Mouse (Mus musculus) gastrocnemius, postnatal 4 days (tissue): ENCODE measurements around the gene Fam189a2. TPM values are rescaled to one million over a fixed set of nuclear protein-coding genes. Genes with fewer than 3 reads are reported as not detected.

Source experiments
- DNase-seq, 2 experiments: peaks; one replicate each; pipeline ENCODE4 v3.0.0; 2021 to 2022; ENCODE audit warnings: low spot score in 2 of 2, mixed read lengths in 2 of 2
- total RNA-seq, 2 experiments: library from RNA; stranded (reverse); gene quantifications; 2 replicates each; pipeline ENCODE4 v1.2.3; 2021

Fam189a2 gene
- total RNA-seq, 2 experiments from 2014 or later, result 47.0 to 50.3 TPM

DNA sequence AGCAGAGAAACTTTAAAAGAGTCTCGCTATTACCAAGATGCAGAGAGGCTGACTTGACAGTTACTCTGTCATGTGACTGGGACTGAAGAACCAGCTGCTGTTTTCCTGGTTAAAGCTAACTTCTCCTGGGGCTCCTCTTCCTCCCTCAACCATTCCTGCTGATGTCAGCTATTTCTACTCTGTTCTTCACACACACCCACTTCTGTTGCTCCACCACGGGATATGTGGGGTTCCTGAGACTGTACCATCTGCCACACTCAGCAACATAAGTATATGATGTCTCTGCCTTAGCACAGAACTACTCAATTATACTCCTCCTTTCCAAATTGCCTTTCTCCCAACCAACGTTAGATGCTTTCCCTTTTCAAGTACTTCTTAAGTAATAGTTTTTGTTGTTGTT is 50.2 kb downstream of the Fam189a2 start:
- DNase-seq, result no peak

- DNase-seq, result no peak
These were observed 52.8 kb downstream of the Fam189a2 start for GRCm38 (mm10) chr19:23977901-23978443.

DNA sequence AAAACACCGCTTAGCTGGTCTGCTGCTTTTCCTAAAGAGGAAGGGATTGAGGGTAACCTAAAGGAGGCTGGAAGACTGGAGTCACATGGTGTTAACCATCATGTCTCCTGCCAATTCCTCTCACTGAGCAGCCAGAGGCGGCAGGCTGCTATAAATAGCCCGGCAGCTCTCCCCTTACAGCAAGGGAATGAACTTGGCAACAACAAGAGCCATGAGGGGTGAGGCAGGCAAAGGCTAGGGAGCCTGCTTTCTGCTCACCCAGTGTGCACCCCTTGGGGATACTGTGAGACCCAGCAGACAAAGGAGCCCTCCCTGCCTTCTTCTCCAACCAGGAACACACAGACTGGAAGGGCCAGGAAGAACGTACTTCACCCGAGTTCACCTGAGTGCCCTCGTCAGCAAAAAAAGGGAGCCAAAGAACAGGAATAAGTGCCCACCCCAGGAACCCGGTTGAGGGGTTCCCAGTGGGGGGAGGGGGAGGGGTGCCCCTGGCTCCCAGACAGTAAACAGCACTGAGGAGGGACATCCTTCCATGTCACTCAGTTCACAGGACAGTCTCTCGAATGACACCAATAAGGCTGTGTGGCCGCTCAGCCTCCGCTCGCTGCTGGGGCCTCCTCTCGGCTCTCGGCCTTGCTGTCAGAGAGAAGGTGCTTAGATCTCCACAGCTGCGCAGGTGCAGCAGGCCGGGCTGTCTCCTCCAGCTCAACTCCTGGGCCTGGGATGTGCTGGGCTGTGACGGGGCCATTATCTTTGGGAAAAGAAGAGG is 57.8 kb downstream of the Fam189a2 start:
- DNase-seq, result peak in 1 of 2 experiments; percentile 52

- DNase-seq, result no peak
These were observed 59.4 kb downstream of the Fam189a2 start for GRCm38 (mm10) chr19:23971391-23971790.

- DNase-seq, result no peak
These were observed 60.4 kb downstream of the Fam189a2 start for GRCm38 (mm10) chr19:23970374-23970773.

- no peak for DNase-seq
These were observed 62.0 kb downstream of the Fam189a2 start for GRCm38 (mm10) chr19:23968862-23969225.

- no peak for DNase-seq
These were observed 62.5 kb downstream of the Fam189a2 start for GRCm38 (mm10) chr19:23968125-23968861.

- peak in 1 of 2 experiments; percentile 56 for DNase-seq
These were observed 63.7 kb downstream of the Fam189a2 start for GRCm38 (mm10) chr19:23967156-23967555.

- DNase-seq, result no peak
These were observed 64.4 kb downstream of the Fam189a2 start for GRCm38 (mm10) chr19:23966376-23966775.

DNA sequence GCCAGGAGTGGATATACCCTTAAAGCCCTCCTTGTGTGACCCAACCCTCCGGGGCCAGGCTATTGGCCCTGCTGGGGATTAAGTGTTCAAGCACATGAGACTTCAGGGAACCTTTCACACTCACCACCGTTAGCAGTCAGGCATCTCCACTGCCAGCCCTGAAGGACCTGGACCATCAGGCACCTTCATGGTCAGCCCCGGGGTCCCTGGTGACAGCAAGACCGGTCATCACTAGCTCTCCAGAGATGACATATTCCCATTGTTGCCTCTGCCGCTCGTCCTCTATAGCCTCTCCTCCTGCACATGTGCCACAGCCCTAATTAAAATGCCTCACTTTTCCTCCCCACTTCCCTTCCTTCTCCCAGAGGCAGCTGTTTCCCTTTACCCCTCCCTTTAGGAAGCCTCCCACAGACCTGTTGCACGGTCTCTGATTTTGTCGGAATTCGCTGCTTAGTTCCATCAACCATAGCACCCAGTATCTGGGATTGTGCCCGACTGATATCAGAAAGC is 66.4 kb downstream of the Fam189a2 start:
- no peak for DNase-seq

DNA sequence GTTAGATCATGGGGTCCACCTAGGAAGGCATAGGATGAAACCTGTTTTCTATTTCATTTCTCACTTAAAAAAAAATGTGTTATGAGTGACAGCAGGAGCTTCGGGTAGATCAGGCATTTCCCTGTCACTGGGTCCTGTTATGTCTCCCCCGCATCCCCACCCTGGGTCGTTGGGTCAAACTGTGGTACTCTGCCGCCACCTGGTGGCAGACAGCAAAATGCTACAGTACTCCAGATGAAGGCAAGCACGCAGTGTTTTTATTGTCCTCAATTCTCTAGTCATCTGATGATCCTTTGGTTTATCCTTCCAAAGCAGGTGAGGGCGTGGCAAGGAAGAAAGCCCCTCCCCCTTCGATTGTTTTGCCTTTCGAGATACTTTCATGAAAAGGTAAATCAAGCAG is 69.3 kb downstream of the Fam189a2 start:
- DNase-seq, result peak; percentile 61 to 68

DNA sequence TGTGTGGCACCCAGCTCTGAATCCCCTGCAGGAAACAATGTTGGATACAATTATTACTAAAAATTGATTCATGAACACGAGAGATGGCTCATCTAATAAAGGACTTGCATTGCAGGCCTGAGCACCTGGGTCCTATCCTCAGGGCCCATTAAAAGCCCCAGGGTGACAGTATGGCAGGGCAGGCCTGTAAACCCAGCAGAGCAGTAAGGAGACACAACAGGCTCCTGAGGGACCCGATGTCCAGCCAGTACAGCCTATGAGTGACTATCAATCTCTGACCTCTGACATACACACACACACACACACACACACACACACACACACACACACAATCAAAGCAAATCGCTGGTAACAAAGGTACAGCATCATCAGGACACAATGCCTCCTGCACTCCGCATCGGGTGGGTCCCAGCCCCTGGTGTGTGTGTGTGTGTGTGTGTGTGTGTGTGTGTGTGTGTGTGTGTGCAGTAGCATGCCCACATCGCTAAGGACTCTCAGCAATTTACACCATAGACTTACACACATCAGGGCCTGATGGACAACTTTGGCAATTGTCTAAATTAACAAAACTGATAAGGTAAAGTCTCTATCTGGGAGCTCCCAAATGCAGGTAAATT is 69.9 kb downstream of the Fam189a2 start:
- no peak for DNase-seq

DNA sequence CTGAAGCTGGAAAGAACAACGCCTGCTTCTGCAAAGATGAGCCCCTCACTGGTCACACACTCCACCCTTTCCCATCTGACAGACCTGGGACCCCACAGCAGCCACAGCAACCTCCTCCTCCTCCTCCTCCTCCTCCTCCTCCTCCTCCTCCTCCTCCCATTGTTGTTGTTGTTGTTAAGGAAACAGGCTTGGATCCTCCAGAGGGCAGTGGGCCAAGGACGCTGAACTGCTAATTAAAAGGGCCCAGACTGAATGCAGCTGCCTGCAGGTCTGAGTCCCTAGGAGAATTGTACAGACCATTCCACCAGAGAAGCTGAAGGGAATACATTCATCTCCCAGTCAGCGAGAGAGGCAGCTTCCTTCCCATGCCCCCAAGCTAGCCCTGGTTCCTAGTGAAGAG is 70.5 kb downstream of the Fam189a2 start:
- DNase-seq, result peak in 1 of 2 experiments; percentile 41

- no peak for DNase-seq
These were observed 70.9 kb downstream of the Fam189a2 start for GRCm38 (mm10) chr19:23959870-23960269.

DNA sequence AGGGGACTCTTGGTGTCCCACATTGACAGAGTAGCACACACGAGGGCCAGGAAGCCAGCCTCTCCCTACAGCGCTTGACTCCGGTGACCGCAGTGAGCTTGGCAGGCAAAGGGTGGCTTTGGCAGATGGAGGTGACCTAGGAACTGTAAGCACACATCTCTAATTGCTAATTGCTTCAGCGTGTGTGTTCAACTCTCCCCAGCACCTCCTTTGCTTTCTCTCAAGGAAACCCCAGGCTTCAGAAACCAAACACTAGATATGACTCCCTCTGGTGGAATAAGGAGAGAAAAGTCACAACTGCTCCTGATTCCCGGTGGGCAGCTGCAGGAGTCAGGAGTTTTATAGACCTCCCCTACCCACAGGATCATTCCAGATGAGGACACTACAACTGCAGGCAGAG is 71.9 kb downstream of the Fam189a2 start:
- DNase-seq, result no peak

DNA sequence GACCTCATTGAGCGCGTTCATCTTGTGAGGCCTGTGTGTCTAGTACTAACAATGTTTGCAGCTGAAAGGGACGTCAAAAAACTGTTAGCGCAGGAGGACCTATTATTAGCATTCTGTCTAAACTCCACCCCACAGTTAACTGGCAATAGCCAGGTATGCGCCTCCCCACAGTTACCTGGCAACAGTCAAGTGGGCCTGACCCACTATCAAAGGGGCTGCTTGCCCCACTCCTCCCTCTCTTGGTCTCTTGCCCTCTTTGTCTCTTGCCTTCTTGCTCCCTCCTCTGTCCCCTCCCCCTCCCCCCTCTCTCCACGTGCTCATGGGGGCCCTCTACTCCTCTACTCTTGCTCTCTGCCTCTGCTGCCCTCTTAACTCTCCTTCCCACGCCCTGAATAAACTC is 73.3 kb downstream of the Fam189a2 start:
- DNase-seq, result no peak

GRCm38 (mm10) chr19:23956299-23956975 is 74.4 kb downstream of the Fam189a2 start:
- no peak for DNase-seq

DNA sequence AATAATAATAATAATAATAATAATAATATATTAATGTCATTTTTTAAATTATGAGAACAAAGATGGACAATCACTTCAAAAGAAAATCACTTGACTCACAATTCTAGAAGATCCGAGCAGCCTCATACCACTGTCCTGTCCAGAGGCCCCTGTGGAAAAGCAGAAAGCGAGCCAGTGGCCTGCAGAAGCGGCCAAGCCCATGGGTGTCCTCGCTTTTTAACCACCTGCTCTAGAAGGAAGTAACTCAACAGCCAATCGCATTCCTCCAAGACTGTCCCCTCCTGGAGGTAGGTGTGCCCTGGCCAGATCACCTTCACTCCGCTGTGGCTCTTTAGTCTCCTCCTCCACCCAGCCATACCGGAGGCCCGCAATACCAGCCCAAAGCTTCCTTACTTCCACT is 75.4 kb downstream of the Fam189a2 start:
- DNase-seq, result no peak

GRCm38 (mm10) chr19:23948301-23949000 is 82.4 kb downstream of the Fam189a2 start:
- no peak for DNase-seq

GRCm38 (mm10) chr19:23947871-23948270 is 82.9 kb downstream of the Fam189a2 start:
- no peak for DNase-seq
